Mouse (Mus musculus): ENCODE measurements around the gene Il22ra2.

The Il22ra2 gene

DNA sequence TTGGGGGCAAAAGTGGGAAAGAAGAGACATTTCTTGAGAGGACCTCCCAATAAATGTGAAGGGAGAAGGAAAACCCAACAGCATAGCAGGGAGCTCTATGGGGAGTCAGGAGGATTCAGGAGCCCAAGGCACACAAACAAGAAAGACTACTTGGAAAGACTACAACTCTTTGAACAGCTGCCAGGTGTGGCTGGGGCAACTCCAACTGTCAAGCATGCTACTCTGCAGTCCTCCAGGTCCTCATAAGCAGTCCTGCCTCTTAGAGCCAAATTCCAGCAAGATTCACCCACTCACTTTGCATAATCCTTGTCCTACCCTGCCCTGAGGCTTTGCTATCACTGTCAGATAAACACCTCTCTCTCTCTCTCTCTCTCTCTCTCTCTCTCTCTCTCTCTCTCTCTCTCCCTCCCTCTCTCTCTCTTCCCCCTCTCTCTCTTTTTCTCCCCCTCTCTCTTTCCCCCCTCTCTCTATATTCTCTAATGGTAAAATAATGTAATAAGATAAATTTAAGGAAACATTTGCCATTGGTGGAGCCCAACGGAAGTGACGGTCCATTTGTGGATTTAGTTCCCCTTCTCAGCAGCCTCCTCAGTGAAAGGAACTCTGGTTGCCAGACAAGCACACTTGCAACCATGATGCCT, at the start of gene Il22ra2:
Gene Il22ra2 (plus strand): TSS at position 591 of the 641 bp plus-strand sequence.
- DNase-seq, result no peak

DNA sequence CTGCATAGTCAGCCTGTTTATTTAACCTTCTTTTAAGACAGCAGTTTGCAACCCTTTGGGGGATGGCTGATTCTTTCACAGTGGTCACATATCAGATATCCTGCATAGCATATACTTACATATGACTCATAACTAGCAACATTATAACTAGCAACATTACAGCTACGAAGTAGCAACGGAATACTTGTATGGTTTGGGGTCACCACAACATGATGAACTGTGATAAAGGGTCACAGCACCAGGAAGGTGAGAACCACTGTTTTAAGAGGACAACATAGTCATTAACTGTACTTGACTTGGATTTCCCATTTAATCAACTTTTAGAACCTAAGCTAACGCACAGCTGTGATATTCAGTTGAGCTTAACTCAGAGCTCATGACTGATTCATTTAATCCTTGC, 44.2 kb upstream of the Il22ra2 start:
- DNase-seq, result no peak

DNA sequence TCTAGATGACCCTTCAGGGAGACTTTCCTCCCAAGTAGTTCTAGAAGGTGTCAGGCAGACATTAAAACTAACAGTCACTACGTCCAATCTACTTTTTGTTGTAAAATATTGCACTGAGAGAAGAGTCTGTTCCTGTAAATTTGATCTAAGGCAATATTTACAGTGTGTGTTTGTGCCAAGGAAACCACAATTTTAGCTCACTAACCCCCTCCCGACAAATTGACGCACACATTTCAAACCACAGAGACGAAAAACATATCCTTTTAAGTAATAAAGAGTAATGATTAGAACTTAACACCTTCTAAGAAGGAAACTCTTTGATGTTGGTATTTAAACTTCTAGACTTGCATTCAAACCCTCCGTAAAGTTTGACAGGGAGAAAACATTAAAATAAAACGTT, 43.8 kb upstream of the Il22ra2 start:
- no peak for DNase-seq

DNA sequence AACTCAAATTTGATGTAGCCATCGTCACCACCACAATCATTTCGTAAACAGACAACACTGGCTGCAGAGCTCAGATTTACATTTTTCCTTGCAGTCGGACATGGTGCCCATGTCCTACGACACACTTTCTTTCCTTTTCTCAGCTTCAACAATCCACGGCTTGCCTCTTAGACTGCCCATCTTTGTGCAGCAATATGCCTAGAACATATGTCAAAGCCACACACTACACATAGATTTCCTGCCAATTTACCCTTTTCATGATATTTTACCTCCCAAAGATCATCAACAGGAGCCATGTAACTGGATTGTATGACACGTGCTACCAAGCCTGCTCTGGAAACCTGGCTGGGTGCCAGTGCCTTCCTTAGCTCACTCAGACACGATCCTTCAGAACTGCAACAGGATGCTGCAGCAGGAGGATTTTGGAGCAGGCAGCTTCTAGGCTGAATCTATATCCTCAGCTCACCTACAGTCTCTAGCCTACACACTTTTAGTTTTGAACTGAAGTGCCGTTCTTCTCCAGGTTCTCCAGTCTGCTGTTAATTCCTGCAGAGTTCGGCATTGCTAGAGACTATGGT, 43.3 kb upstream of the Il22ra2 start:
- DNase-seq, result peak; percentile 73

DNA sequence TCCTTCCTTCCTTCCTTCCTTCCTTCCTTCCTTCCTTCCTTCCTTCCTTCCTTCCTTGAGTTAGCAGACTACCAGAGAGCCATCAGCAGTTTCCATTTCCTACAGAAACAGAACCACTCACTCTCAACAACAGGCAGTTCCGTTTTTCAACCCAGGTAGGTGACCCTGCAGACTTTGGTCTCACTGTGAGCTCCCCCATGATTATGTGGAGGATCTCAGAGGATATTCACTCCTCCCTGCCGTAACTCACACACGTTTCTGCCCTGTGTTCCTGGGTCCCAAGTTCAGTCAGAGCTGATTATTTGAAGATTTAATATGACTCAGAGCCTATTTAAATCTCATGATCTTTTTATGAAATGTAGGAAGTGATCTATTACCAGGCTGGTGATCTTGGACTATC, 41.1 kb upstream of the Il22ra2 start:
- no peak for DNase-seq

DNA sequence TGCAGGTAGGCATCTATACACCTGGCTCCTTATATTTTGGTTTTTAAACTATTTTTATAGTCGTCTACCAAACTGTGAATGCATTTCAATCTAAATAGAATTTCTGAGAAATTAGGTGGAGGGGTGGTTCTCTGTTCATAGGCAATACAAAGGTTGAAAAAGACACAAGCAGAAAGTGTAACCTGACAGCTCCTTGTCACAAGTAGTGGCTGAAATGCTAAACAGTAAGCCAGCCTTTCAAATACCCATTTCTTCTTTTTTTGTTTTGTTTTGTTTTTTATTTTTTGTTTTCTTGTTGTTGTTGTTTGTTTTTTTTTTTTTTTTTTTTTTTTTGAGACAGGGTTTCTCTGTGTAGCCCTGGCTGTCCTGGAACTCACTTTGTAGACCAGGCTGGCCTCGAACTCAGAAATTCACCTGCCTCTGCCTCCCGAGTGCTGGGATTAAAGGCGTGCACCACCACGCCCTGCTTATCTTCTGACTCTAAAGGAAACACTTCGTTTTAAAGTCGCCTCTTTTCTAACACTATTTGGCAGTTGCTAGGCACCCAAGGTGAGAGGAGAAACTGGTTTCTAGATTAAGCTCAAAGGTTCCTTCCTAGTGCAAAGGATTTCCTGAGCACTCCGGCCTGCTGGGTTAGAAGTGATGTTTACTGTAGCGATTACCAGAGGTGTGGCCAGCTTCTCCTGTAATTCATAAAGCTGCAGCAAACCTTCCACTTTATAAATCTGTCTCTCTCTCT, 39.8 kb upstream of the Il22ra2 start:
- no peak for DNase-seq

DNA sequence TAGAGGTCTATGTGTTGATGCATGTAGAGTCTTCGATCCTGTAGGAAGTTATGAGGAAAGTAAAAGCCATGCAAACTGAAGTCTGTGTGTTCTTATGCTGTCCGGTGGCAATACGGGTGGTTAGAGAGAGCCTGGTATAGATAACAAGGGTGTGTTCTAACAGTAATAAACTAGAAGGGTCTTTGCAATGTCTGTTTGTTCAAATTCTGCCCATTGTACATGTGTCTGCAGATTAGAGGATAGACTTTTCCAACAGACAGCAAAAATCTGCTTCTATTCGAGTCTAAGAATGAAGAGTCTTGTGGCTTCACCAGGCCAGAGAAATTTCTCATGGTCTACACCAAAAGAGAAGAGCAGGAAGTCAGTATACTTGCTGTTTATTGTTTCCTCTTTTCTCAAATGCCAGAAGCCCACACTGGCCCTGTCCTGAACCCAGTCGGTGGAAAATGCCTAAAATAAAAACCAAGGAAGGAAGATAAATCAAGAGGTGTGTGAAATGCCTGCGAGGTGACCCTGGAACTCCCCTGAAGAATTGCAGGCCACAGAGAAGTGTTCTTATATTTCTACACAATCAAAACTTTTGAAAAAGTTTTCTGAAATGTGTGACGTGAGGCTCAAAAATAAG, 38.9 kb upstream of the Il22ra2 start:
- no peak for DNase-seq

DNA sequence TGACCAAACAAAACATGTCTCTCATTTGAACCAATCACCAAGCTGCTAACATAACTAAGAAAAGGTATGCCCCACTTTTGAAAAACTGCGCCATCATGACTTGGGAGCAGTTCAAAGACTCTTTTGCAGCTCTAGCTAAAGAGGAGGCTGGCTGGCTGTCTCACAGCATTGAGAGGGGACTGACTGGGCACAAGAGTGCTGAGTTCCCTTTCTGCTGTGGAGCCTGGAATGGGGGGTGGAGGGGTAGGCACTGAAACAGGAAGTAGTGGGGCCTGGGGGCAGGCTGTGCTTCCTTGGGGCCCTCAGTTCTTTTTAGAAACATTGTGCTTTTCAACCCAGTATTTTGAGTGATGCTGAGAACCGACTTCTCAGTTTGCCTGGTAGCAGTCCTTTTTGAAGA, 37.7 kb upstream of the Il22ra2 start:
- DNase-seq, result peak; percentile 15

DNA sequence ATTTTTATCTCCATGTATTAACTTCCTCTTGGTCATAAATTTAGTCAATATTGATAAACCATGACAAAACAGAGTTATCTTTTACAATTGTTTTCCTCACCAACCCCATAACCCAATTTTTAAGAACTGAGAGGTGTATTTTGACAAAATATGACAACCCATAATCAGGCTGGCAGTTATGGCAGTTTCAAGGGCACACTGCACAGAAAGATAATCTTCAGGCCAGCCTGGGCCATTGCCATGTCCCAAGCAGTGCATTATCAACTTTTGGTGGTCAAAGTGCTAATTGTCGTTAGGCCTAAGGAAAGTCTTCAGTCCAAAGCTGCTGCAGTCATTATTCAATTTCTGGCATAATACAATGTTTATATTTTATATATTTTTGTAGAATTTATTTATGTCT, 37.0 kb upstream of the Il22ra2 start:
- no peak for DNase-seq

DNA sequence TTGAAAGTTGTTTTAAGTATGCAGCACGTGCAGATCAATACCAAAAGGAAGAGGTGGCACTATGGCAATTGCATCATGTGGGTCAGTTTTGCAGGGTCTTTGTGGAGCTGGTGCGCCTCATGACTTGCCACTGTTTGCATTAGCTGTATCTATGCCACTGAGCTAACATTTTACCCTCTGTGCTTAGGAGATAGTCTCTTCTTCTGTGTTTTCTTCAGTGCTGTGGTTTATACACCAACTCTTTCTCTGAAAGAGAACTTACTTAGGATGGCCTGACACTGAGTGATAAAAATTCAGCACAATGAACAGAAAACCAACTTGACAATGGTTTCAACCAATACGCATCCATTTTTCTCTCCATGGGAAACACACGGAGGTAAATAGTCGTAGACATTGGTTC, 35.9 kb upstream of the Il22ra2 start:
- no peak for DNase-seq

DNA sequence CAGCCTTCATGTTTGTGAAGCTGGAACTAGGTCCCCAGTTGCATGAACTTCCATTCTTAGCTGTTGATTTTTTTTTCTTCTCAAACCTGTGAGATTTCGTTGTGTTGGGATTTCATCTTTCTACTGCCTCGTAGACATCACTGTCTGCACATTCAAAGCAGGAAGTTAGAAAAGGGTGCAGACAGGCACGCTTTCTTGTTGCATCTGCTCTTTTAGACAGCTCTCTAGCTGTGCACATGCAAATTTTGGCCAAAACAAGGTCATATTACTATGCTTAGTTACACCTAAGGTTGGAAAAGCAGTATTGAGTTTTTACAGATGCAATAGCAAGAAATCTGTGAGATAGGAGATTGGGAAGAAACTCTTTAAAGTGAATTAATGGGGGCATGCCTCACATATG, 34.5 kb upstream of the Il22ra2 start:
- DNase-seq, result no peak

DNA sequence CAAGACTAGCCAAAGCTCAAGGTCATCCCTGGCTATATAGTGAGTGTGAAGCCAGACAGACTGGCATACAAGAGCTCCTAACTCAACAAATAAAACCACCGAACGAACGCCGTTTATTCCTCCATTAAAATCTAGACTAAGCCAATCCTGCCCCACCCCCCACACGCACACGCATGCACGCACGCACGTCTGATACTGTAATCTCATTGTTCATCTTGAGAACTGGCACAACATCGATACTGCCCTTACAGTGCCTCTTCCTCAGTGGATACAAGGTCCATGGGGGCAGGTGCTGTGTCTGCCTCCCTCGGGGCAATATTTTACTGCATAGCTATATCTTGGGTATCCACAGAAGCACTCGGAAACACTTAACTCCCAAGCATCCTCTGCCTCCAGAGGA, 32.2 kb upstream of the Il22ra2 start:
- no peak for DNase-seq

DNA sequence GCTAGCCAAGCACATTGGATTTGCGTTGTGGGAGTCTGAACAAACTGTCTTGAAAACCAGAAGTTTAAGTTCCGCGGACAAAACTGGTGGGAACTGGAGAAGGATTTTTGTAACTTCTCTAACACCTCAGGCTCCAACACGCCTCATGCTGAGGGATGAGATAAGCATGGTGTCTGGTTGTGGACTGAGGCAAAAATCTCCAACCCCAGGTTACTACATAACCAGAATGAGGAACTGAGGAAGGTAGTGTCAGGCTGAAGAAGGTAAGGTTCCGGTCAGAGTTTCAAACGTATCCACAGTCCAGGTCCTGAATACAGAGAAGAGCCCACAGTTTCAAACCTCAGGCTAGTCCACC, 30.5 kb upstream of the Il22ra2 start:
- peak; percentile 15 for DNase-seq

DNA sequence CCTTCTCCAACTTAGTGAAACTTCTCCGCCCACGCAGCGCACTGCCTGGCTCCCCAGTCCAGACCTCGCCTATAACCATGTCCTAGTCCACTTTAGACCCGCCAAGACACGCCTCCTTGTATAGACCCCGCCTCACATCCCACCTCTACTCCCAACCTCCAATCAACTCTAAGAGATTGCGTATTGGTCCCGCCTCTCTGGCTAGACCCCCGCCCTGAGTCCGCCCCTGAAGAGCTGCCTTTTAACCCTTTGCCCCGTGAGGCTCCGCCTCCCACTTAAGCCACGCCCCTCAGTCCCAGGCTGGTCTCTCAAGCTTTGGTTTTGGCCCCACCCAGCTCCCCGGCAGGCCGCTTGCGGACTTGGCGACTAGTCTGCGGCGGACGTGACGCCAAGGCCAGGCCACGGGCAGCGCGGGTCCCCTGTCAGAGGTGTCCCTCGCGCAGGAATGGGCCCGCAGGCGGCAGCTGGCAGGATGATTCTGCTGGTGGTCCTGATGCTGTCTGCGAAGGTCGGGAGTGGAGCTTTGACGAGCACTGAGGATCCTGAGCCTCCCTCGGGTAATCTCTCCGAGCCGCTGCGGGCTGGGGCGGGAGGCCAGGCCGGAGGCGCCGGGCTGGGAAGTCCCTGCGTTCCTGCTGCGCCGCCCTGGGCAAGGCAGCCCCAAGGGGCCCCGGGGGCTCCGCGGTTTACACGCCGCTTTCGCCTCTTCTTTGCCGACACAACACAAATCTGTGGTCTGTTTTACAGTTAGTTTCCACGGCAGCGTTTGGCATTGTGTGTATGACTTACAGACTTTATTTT, 30.0 kb upstream of the Il22ra2 start, which contains the start of gene Ifngr1:
Gene Ifngr1 (plus strand): TSS at position 309 of the 801 bp plus-strand sequence.
- peak; percentile 100 for DNase-seq

DNA sequence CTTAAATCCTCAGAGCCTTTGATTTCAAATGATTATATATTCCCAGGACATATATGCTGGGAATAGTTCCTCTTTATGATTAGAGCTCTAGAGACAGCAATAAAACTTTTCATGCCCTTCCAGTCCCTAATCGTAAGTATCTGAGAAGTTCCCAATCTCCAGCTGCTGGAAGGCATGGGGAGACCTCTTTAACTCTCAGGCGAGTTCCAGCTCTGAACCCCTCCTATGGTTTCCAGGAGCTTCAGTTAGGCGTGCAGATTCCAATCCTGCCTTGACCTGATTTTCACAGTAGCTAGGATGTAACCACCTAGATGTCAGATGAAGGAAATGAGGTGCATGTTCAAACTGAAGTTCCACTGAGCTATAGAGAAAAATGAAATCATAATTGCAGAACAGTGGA, 29.2 kb upstream of the Il22ra2 start:
- DNase-seq, result no peak

DNA sequence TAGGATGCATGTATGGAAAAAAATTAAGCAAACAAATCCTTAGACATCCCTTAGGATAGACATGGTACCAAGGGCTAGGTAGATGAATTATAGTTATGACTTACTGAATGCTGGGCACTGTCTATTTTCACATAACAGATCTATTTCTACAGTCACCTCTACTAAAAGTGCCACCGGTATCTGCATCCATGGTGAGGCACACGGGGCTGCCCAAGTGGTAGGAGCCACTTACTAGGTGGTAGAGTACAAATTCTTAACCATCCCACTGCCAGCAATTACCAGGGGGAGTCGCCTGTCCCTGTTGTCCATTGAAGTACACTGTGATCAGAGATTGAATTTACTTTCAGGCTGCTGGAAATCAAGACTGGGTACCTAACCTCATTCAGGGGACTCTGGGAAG, 28.5 kb upstream of the Il22ra2 start:
- DNase-seq, result no peak

DNA sequence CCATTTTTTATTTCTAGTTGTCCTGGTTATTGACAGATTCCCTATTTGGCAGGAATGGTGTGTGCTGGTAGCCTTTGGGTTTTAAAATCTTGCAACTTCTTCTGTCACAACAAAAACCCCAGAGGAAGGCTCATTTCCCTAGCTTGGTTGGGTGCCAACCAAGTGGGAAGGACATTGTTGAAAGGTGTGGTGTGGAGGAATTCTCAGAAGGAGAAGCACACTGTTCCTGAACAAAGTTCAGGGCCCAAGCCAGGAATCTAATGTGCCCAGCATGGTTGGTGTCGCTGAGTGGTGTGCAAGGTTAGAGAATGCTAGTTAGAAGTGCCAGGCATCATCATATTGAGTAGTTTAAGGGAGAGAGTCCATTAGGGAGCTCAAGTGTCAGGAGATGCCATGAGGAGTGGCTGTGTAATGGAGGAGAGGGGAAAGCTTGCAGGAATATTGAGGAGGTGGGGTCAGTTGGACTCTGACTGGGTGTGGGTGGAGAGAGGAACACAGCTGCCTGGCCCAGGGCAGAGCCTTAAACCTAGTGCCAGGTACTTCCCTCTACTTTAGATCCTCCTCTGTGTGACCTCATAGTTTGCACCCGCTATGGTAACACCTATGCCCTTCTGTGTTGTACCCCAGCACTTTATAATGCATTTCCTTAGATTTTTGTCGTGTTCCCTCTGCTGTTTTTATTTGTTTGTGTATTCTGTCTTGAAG, 27.4 kb upstream of the Il22ra2 start:
- peak; percentile 20 for DNase-seq

DNA sequence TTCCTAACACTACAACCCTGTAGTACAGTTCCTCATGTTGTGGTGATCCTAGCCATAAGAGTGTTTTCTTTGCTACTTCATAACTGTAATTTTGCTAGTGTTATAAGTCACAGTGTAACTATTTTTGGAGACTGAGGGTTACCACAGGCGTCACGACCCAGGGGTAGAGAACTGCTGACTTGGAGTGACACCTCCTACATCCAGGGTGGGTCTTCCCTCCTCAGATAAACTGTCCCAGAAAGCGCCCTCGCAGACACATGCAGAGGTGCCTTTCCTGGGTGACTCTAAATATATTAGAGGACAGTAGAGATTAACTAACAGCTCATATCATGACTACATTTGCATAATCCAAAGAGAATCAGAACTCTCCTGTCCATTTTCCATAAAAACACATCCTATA, 24.9 kb upstream of the Il22ra2 start:
- DNase-seq, result no peak

DNA sequence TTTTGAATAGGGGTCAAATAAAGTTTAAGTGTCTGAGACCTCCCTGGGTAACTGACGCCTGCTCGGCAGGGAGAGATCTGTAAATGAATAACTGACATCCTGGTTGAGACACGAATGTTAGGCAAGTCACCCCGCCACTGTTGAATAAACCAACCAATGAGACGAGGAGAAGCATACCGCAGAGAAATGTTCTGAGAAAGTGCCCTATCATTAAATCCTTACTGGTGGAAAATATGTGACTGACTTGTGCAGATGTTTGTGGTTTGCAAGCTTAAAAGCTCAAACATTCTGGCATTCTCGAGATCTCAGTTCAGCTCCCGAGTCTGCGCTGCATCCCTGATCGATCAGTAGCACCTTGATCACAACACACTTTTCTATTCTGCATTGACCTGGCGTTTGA, 23.7 kb upstream of the Il22ra2 start:
- no peak for DNase-seq

DNA sequence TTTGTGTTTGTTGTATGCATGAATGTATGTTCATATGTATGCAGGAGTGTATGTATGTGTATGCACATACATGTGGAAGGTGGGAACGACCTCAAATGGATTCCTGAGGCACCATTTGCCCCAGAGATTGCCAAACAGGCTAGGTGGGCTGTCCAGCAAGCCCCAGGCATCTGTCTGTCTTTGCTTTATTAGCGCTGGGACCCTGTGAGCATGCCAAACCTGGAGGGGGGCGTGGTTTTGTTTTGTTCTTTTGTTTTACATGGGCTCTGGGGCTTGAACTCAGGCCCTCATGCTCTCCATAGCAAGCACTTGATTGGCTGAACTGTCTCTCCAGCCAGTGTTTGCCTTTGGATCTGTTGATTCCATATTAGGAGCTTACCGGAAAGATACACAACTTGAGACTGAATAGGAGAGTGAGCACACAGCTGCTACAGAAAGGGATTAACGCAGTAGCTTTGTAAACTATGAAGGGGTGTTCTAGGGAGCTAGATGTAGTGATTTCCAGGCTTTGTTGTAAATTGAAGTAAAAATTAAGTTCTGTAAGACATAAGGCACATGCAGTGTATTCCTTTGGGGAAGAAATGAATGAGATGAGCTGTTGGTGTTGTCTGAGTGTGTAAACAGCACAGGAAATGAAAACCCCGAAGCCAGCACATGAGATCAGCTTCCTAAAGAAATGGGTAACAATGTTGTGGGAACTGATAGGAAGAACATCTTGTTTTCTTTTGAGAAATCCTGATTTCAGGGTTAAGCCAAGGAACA, 22.3 kb upstream of the Il22ra2 start:
- no peak for DNase-seq

DNA sequence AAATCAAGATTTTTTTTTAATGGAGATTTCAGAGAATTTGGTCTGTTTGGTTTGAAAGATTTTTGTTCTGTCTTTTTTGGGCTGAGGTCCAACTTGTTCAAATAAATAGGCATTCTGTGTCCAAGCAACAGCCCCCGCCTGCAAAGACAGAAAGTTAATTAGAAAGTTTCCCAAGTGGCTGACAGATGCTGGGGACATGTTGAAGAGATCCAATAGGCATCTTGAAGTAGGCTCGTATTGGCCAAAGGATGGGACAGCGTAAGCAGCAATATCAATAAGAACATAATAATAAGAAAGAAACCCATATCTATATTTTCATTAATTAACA, 21.7 kb upstream of the Il22ra2 start:
- no peak for DNase-seq

DNA sequence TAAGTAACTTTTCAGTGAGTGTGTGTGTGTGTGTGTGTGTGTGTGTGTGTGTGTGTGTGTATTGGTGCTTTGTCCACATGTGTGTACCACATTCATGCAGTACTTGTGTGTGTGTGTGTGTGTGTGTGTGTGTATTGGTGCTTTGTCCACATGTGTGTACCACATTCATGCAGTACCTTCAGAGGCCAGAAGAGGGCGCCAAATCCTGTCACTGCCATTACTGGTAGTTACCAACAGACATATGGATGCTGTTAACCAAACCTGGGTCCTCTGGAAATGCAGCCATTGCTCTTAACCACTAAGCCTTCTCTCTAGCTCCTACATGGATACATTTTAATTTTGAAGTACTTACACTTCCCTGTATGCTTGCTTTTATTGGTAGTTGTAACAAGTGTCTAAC, 20.3 kb upstream of the Il22ra2 start:
- peak; percentile 56 for DNase-seq

Data from kidney, postnatal 10 days (tissue).